Comparison of ENCODE assay signal across 19 mouse cellular contexts in the genomic region with DNA sequence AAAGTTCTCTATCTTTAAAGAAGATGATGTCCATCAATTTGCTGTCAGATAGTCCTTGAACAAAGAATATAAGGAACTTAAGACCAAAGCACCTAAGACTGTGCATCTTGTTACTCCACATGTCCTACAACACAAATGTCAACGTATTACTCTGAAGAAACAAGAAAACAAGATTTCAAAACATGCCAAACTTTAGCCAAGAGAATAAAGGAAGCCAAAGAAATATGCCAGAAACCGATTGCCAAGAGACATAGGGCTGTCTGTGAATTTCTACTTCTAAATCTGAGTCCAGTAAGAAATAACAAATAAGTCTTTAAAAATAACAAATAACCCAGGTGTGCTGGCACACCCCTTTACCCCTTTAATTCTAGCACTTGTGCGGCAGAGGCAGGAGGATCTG. TPM values are rescaled to one million over a fixed set of nuclear protein-coding genes. Genes with fewer than 3 reads are reported as not detected.
DNase-seq lines count a peak whose midpoint lies in the region; ATAC-seq and TF ChIP-seq lines count a peak whose summit lies in the region.
"Had no signal": no experiment of that assay in that cellular context is flagged by ENCODE, and none has a peak within 500 bp of the region (broad histone marks: within the 10 kb centered on the region; RNA-seq: fewer than 3 reads in every experiment).

No protein-coding gene starts in this region.

- H3K4me1 ChIP-seq in kidney, adult 2 months (ENCODE audit: control insufficient read depth, insufficient read depth, low read length) = peaks cover 24% of the 10 kb centered on the region
- peaks cover 15% of the 10 kb centered on the region for H3K4me1 ChIP-seq in liver, postnatal 0 days (ENCODE audit: insufficient read depth)
- peaks cover 3% of the 10 kb centered on the region for H3K4me1 ChIP-seq in liver, embryonic 11.5 days (replicated peaks; ENCODE audit: control insufficient read depth, insufficient read depth, low read length)
- H3K4me1 ChIP-seq in brown adipose tissue, adult 24 weeks (ENCODE audit: control insufficient read depth, insufficient read depth, insufficient read length, low read length) = peaks cover 24% of the 10 kb centered on the region
- peaks cover 10% of the 10 kb centered on the region; the same call in 1 of the 2 replicates for H3K4me1 ChIP-seq in small intestine, adult 2 months (ENCODE audit: control insufficient read depth, insufficient read depth, insufficient read length, low read length)
- H3K4me1 ChIP-seq: embryonic facial prominence, embryonic 12.5 days; forebrain, embryonic 13.5 days; forebrain, embryonic 15.5 days had no signal

- H3K27me3 ChIP-seq in kidney, adult 2 months (replicated peaks; ENCODE audit: control insufficient read depth, insufficient read depth, low read length) = no peaks in the 10 kb centered on the region
- no peaks in the 10 kb centered on the region for H3K27me3 ChIP-seq in liver, postnatal 0 days (ENCODE audit: insufficient read depth, low read length)
- H3K27me3 ChIP-seq in liver, embryonic 11.5 days (replicated peaks; ENCODE audit: control insufficient read depth, insufficient read depth, low read length) = no peaks in the 10 kb centered on the region
- no peaks in the 10 kb centered on the region for H3K27me3 ChIP-seq in small intestine, adult 2 months (ENCODE audit: control insufficient read depth, insufficient read depth, low read length)
- H3K27me3 ChIP-seq: embryonic facial prominence, embryonic 12.5 days; forebrain, embryonic 13.5 days; forebrain, embryonic 15.5 days had no signal

- H3K9me3 ChIP-seq in liver, postnatal 0 days (ENCODE audit: low read length) = no peaks in the 10 kb centered on the region
- H3K9me3 ChIP-seq in liver, embryonic 11.5 days (ENCODE audit: control insufficient read depth, low read length) = no peaks in the 10 kb centered on the region
- H3K9me3 ChIP-seq: embryonic facial prominence, embryonic 10.5 days; embryonic facial prominence, embryonic 12.5 days; forebrain, embryonic 13.5 days; forebrain, embryonic 15.5 days had no signal

- no peak for TF ChIP-seq EP300 in liver, postnatal 0 days (IDR thresholded peaks at IDR 0.05; ENCODE audit: low read depth)

- no peak overlapping the region for H3K4me2 ChIP-seq in liver, postnatal 0 days (ENCODE audit: low read depth, low read length)
- no peak overlapping the region for H3K4me2 ChIP-seq in liver, embryonic 11.5 days
- H3K4me2 ChIP-seq: embryonic facial prominence, embryonic 12.5 days; forebrain, embryonic 13.5 days; forebrain, embryonic 15.5 days had no signal

- H3K36me3 ChIP-seq in kidney, adult 2 months (ENCODE audit: control insufficient read depth, insufficient read depth, low read length) = no peaks in the 10 kb centered on the region
- no peaks in the 10 kb centered on the region for H3K36me3 ChIP-seq in liver, postnatal 0 days (replicated peaks; ENCODE audit: insufficient read depth, low read length)
- H3K36me3 ChIP-seq in liver, embryonic 11.5 days (ENCODE audit: control insufficient read depth, insufficient read depth, low read length) = no peaks in the 10 kb centered on the region
- H3K36me3 ChIP-seq in small intestine, adult 2 months (ENCODE audit: control insufficient read depth, insufficient read depth, low read length) = 0 out of 2 replicates have a peak, but pooled peaks cover 1% of the 10 kb centered on the region
- H3K36me3 ChIP-seq: embryonic facial prominence, embryonic 12.5 days; forebrain, embryonic 15.5 days had no signal

- no peak for TF ChIP-seq POLR2A in kidney, adult 2 months (IDR thresholded peaks at IDR 0.05; ENCODE audit: low read depth, low read length)
- TF ChIP-seq POLR2A in small intestine, adult 2 months (IDR thresholded peaks at IDR 0.05; ENCODE audit: low read depth, low read length) = no peak

- no peak overlapping the region for H3K4me3 ChIP-seq in kidney, adult 2 months (ENCODE audit: insufficient read depth, low read depth, low read length)
- no peak overlapping the region for H3K4me3 ChIP-seq in liver, postnatal 0 days (ENCODE audit: low read depth, low read length)
- H3K4me3 ChIP-seq in liver, embryonic 11.5 days (ENCODE audit: low read depth, low read length) = no peak overlapping the region
- no peak overlapping the region for H3K4me3 ChIP-seq in brown adipose tissue, adult 24 weeks (ENCODE audit: insufficient read depth, low read depth, low read length)
- H3K4me3 ChIP-seq in small intestine, adult 2 months (ENCODE audit: low read depth, low read length) = no peak overlapping the region
- no peak overlapping the region for H3K4me3 ChIP-seq in gastrocnemius, adult 2 months
- H3K4me3 ChIP-seq: embryonic facial prominence, embryonic 10.5 days; embryonic facial prominence, embryonic 12.5 days; forebrain, embryonic 13.5 days; forebrain, embryonic 15.5 days had no signal

- TF ChIP-seq CTCF in kidney, adult 2 months (conservative IDR thresholded peaks at IDR 0.05; ENCODE audit: insufficient read depth, insufficient read length, low read depth, low read length) = no peak
- TF ChIP-seq CTCF in liver, postnatal 0 days (IDR thresholded peaks at IDR 0.05; ENCODE audit: low read depth) = no peak
- no peak for TF ChIP-seq CTCF in small intestine, adult 2 months (IDR thresholded peaks at IDR 0.05; ENCODE audit: extremely low read depth, insufficient read length, insufficient replicate concordance, low read depth, low read length)
- no peak for TF ChIP-seq CTCF in gastrocnemius, adult 2 months (IDR thresholded peaks at IDR 0.05)

- intact Hi-C loops in gastrocnemius, adult 2 months (cut with DNase I) = no loop called here

- ATAC-seq in liver, postnatal 0 days = no peak
- ATAC-seq in liver, embryonic 11.5 days (replicated peaks; ENCODE audit: low FRiP score) = no peak
- ATAC-seq: forebrain, embryonic 13.5 days; forebrain, embryonic 15.5 days; forebrain, postnatal 0 days had no signal

- WGBS in kidney, adult 2 months = 58% methylated on average over 3 of the region's 3 CpGs
- WGBS in liver, postnatal 0 days (ENCODE audit: insufficient replicate concordance) = 78% methylated on average over 3 of the region's 3 CpGs
- 90% methylated on average over 3 of the region's 3 CpGs for WGBS in liver, embryonic 11.5 days
- WGBS in small intestine, adult 2 months = 78% methylated on average over 3 of the region's 3 CpGs

- no peak overlapping the region for H3K9ac ChIP-seq in liver, postnatal 0 days (replicated peaks)
- no peak overlapping the region for H3K9ac ChIP-seq in liver, embryonic 11.5 days (ENCODE audit: low read depth, low read length)
- H3K9ac ChIP-seq: embryonic facial prominence, embryonic 12.5 days; forebrain, embryonic 13.5 days; forebrain, embryonic 15.5 days; forebrain, postnatal 0 days had no signal

- DNase-seq in kidney, adult 2 months = no peak
- DNase-seq in kidney, adult 11 months = no peak
- DNase-seq in liver, postnatal 0 days = no peak
- DNase-seq in liver, embryonic 11.5 days (ENCODE audit: low spot score) = no peak
- DNase-seq in embryo, embryonic 10.5 days (ENCODE audit: low spot score) = no peak
- no peak for DNase-seq in gastrocnemius, adult 2 months
- DNase-seq: cerebellum, adult 11 months; cerebellum, adult 18-20 months; cerebellum, adult 8-10 months; cerebellum, adult 9-11 months; cerebellum, postnatal 14 days; cerebellum, postnatal 36 days; forebrain, postnatal 0 days had no signal

- H3K27ac ChIP-seq in kidney, adult 2 months (ENCODE audit: insufficient read depth, low read depth, low read length) = peak overlapping the region; percentile 85
- 0 out of 2 replicates have a peak overlapping the region, but pooled peaks have one; percentile 60 for H3K27ac ChIP-seq in liver, postnatal 0 days (ENCODE audit: low read depth)
- no peak overlapping the region for H3K27ac ChIP-seq in liver, embryonic 11.5 days (ENCODE audit: low read depth, low read length)
- peak overlapping the region; percentile 71 for H3K27ac ChIP-seq in brown adipose tissue, adult 24 weeks (replicated peaks; ENCODE audit: low read depth, low read length)
- H3K27ac ChIP-seq in small intestine, adult 2 months (ENCODE audit: insufficient read depth, low read depth, low read length) = peak overlapping the region; percentile 80
- no peak overlapping the region for H3K27ac ChIP-seq in gastrocnemius, adult 2 months
- H3K27ac ChIP-seq: embryonic facial prominence, embryonic 10.5 days; embryonic facial prominence, embryonic 12.5 days; forebrain, embryonic 13.5 days; forebrain, embryonic 15.5 days had no signal

RNA-seq across cellular contexts. Expression of a gene that starts 11.0 kb away (rescaled TPM):
- polyA plus RNA-seq in kidney, adult 2 months (2012; rRNA removed) = 10.9 and 13.5 TPM in 2 replicates
- 14.3 and 17.2 TPM in 2 replicates for polyA plus RNA-seq in liver, postnatal 0 days (2015; fragmentation: Nextera tagmentation; extraction: Ambion mirVana)
- 39.1 and 39.4 TPM in 2 replicates for polyA plus RNA-seq in liver, embryonic 11.5 days (2014; fragmentation: Nextera tagmentation; extraction: Ambion mirVana)
- 20.1 and 20.4 TPM in 2 replicates for polyA plus RNA-seq in brown adipose tissue, adult 24 weeks (2012; ENCODE audit: insufficient read depth, insufficient read length, missing spikeins)
- 0.74 and 1.3 TPM in 2 replicates for polyA plus RNA-seq in small intestine, adult 2 months (2012; rRNA removed)
- 10 to 100 TPM; 24.8 to 29.0 TPM for total RNA-seq in gastrocnemius, adult 2 months (2021)

Comparison
In these comparisons a context has a peak if more than half of its experiments do, and no peak if none do; other contexts are left out.
1. H3K27ac ChIP-seq: peak in kidney, adult 2 months (single experiment), liver, postnatal 0 days (single experiment), brown adipose tissue, adult 24 weeks (single experiment) and small intestine, adult 2 months (single experiment); none in liver, embryonic 11.5 days (single experiment) and gastrocnemius, adult 2 months (single experiment).